Mouse (Mus musculus): ENCODE data around the gene Zfp622. TPM values are rescaled to one million over a fixed set of nuclear protein-coding genes. Genes with fewer than 3 reads are reported as not detected.

The Zfp622 gene
- polyA plus RNA-seq (2011; ENCODE audit: insufficient read depth, insufficient read length, low read depth, missing spikeins), result 70.8 and 71.3 TPM in 2 replicates

GRCm38 (mm10) chr15:25984067-25984733 lies at the start of gene Zfp622:
TSS of gene Zfp622 (plus strand) at chr15:25984366.
- no peaks in the 10 kb centered on the region for H3K9me3 ChIP-seq (replicated peaks; ENCODE audit: control insufficient read depth, insufficient read depth, low read length, poor library complexity, severe bottlenecking)
- no peaks in the 10 kb centered on the region for H3K27me3 ChIP-seq (ENCODE audit: control insufficient read depth, insufficient read depth, low read length, poor library complexity, severe bottlenecking)
- H3K4me3 ChIP-seq (ENCODE audit: low read depth, low read length), result peak within 1 kb of the TSS; percentile 96
- peak within 1 kb of the TSS; percentile 18; the same call in 1 of the 2 replicates for H3K27ac ChIP-seq (ENCODE audit: insufficient read depth, low read length)
- TF ChIP-seq CTCF (IDR thresholded peaks at IDR 0.05; ENCODE audit: low read depth, low read length), result no peak
- peak; percentile 68 for TF ChIP-seq POLR2A (IDR thresholded peaks at IDR 0.05; ENCODE audit: insufficient read depth, low read length)
- H3K9ac ChIP-seq (ENCODE audit: low read depth, poor library complexity, severe bottlenecking), result peak within 1 kb of the TSS; percentile 82
- H3K36me3 ChIP-seq (ENCODE audit: control insufficient read depth, insufficient read depth, low read length, poor library complexity, severe bottlenecking), result peaks cover 21% of the 10 kb centered on the region
- H3K4me1 ChIP-seq (ENCODE audit: control insufficient read depth, insufficient read depth, low read length), result no peaks in the 10 kb centered on the region

GRCm38 (mm10) chr15:25934411-25934810 lies 49.8 kb upstream of the Zfp622 start:
- Histone ChIP-seq H3K4me3 (ENCODE audit: low read depth, low read length) (no peak overlapping the region), H3K9ac (ENCODE audit: low read depth, poor library complexity, severe bottlenecking) (no peak overlapping the region), H3K4me1 (ENCODE audit: control insufficient read depth, insufficient read depth, low read length) (no peaks in the 10 kb centered on the region), H3K9me3 (replicated peaks; ENCODE audit: control insufficient read depth, insufficient read depth, low read length, poor library complexity, severe bottlenecking) (no peaks in the 10 kb centered on the region), H3K27ac (ENCODE audit: insufficient read depth, low read length) (no peak overlapping the region), H3K27me3 (ENCODE audit: control insufficient read depth, insufficient read depth, low read length, poor library complexity, severe bottlenecking) (no peaks in the 10 kb centered on the region), H3K36me3 (ENCODE audit: control insufficient read depth, insufficient read depth, low read length, poor library complexity, severe bottlenecking) (no peaks in the 10 kb centered on the region)
- no peak for TF ChIP-seq CTCF (IDR thresholded peaks at IDR 0.05; ENCODE audit: low read depth, low read length)
- no peak for TF ChIP-seq POLR2A (IDR thresholded peaks at IDR 0.05; ENCODE audit: insufficient read depth, low read length)
- TF ChIP-seq EP300 (IDR thresholded peaks at IDR 0.05; ENCODE audit: insufficient read depth, low read depth, low read length), result no peak

GRCm38 (mm10) chr15:25938496-25938895 lies 45.7 kb upstream of the Zfp622 start:
- Histone ChIP-seq H3K9ac (ENCODE audit: low read depth, poor library complexity, severe bottlenecking) (no peak overlapping the region), H3K27ac (ENCODE audit: insufficient read depth, low read length) (no peak overlapping the region), H3K4me3 (ENCODE audit: low read depth, low read length) (no peak overlapping the region), H3K9me3 (replicated peaks; ENCODE audit: control insufficient read depth, insufficient read depth, low read length, poor library complexity, severe bottlenecking) (no peaks in the 10 kb centered on the region), H3K27me3 (ENCODE audit: control insufficient read depth, insufficient read depth, low read length, poor library complexity, severe bottlenecking) (no peaks in the 10 kb centered on the region), H3K4me1 (ENCODE audit: control insufficient read depth, insufficient read depth, low read length) (no peaks in the 10 kb centered on the region), H3K36me3 (ENCODE audit: control insufficient read depth, insufficient read depth, low read length, poor library complexity, severe bottlenecking) (no peaks in the 10 kb centered on the region)
- TF ChIP-seq POLR2A (IDR thresholded peaks at IDR 0.05; ENCODE audit: insufficient read depth, low read length) (no peak), EP300 (IDR thresholded peaks at IDR 0.05; ENCODE audit: insufficient read depth, low read depth, low read length) (no peak), CTCF (IDR thresholded peaks at IDR 0.05; ENCODE audit: low read depth, low read length) (no peak)

GRCm38 (mm10) chr15:25940397-25941377 lies 43.5 kb upstream of the Zfp622 start:
- no peak overlapping the region for H3K9ac ChIP-seq (ENCODE audit: low read depth, poor library complexity, severe bottlenecking)
- H3K4me3 ChIP-seq (ENCODE audit: low read depth, low read length), result no peak overlapping the region

GRCm38 (mm10) chr15:25941514-25941913 lies 42.7 kb upstream of the Zfp622 start:
- H3K27me3 ChIP-seq (ENCODE audit: control insufficient read depth, insufficient read depth, low read length, poor library complexity, severe bottlenecking), result no peaks in the 10 kb centered on the region
- H3K4me1 ChIP-seq (ENCODE audit: control insufficient read depth, insufficient read depth, low read length), result no peaks in the 10 kb centered on the region
- no peak overlapping the region for H3K9ac ChIP-seq (ENCODE audit: low read depth, poor library complexity, severe bottlenecking)
- no peaks in the 10 kb centered on the region for H3K9me3 ChIP-seq (replicated peaks; ENCODE audit: control insufficient read depth, insufficient read depth, low read length, poor library complexity, severe bottlenecking)
- TF ChIP-seq CTCF (IDR thresholded peaks at IDR 0.05; ENCODE audit: low read depth, low read length) (no peak), EP300 (IDR thresholded peaks at IDR 0.05; ENCODE audit: insufficient read depth, low read depth, low read length) (no peak)
- H3K27ac ChIP-seq (ENCODE audit: insufficient read depth, low read length), result no peak overlapping the region
- H3K36me3 ChIP-seq (ENCODE audit: control insufficient read depth, insufficient read depth, low read length, poor library complexity, severe bottlenecking), result no peaks in the 10 kb centered on the region
- no peak overlapping the region for H3K4me3 ChIP-seq (ENCODE audit: low read depth, low read length)

More at GRCm38 (mm10) chr15:25940397-25941377, 43.5 kb upstream of the Zfp622 start:
- Histone ChIP-seq H3K27me3 (ENCODE audit: control insufficient read depth, insufficient read depth, low read length, poor library complexity, severe bottlenecking) (no peaks in the 10 kb centered on the region), H3K9me3 (replicated peaks; ENCODE audit: control insufficient read depth, insufficient read depth, low read length, poor library complexity, severe bottlenecking) (no peaks in the 10 kb centered on the region), H3K4me1 (ENCODE audit: control insufficient read depth, insufficient read depth, low read length) (no peaks in the 10 kb centered on the region), H3K27ac (ENCODE audit: insufficient read depth, low read length) (no peak overlapping the region), H3K36me3 (ENCODE audit: control insufficient read depth, insufficient read depth, low read length, poor library complexity, severe bottlenecking) (no peaks in the 10 kb centered on the region)
- TF ChIP-seq EP300 (IDR thresholded peaks at IDR 0.05; ENCODE audit: insufficient read depth, low read depth, low read length) (no peak), POLR2A (IDR thresholded peaks at IDR 0.05; ENCODE audit: insufficient read depth, low read length) (no peak), CTCF (IDR thresholded peaks at IDR 0.05; ENCODE audit: low read depth, low read length) (no peak)
